Mouse (Mus musculus) forebrain, embryonic 16.5 days (tissue): ENCODE data around the gene Speer2. TPM values are rescaled to one million over a fixed set of nuclear protein-coding genes. Genes with fewer than 3 reads are reported as not detected.

Experiments used
- ATAC-seq: fragments of 200-750 bp; cut with Nextera tagmentation; 2 replicates; pipeline ENCODE4 v1.8.0; 2017; ENCODE audit warnings: mild to moderate bottlenecking, moderate library complexity
- H3K27ac ChIP-seq: fragments of 300-500 bp; sonication (generic); 2 replicates; pipeline ENCODE4 v1.5.1; 2014; ENCODE audit warnings: low read length, control low read depth
- H3K27me3 ChIP-seq: fragments of 300-500 bp; sonication (generic); replicated peaks from 2 replicates; pipeline ENCODE4 v1.6.1; 2014; ENCODE audit warnings: low read length; ENCODE audit not compliant: control insufficient read depth, insufficient read depth
- H3K36me3 ChIP-seq: fragments of 300-500 bp; sonication (generic); 2 replicates; pipeline ENCODE4 v1.6.1; 2014; ENCODE audit not compliant: control insufficient read depth, insufficient read depth
- H3K4me1 ChIP-seq: fragments of 300-500 bp; sonication (generic); replicated peaks from 2 replicates; pipeline ENCODE4 v1.6.1; 2014; ENCODE audit warnings: low read length; ENCODE audit not compliant: control insufficient read depth, insufficient read depth
- H3K4me2 ChIP-seq: fragments of 300-500 bp; sonication (generic); 2 replicates; pipeline ENCODE4 v1.6.1; 2014; ENCODE audit warnings: mild to moderate bottlenecking, low read length, control low read depth
- H3K4me3 ChIP-seq: fragments of 300-500 bp; sonication (generic); replicated peaks from 2 replicates; pipeline ENCODE4 v1.5.1; 2014; ENCODE audit warnings: mild to moderate bottlenecking, low read length, control low read depth
- H3K9ac ChIP-seq: fragments of 300-500 bp; sonication (generic); replicated peaks from 2 replicates; pipeline ENCODE4 v1.6.1; 2014; ENCODE audit warnings: low read depth, low read length, control low read depth
- H3K9me3 ChIP-seq: fragments of 300-500 bp; sonication (generic); 2 replicates; pipeline ENCODE4 v1.6.1; 2016; ENCODE audit warnings: low read length; ENCODE audit not compliant: control insufficient read depth
- WGBS: fragments of 180-500 bp; shearing (Covaris S2); extraction: QIAGEN DNeasy Blood & Tissue Kit; methylation state at CpG from one replicate; pipeline ENCODE4 v1.1.7; 2014; 5-methylcytosine and 5-hydroxymethylcytosine counted together
- polyA plus RNA-seq: library from polyadenylated mRNA; unstranded; fragments of >200 nt; fragmentation: Nextera tagmentation; extraction: Ambion mirVana; gene quantifications from 2 replicates; pipeline ENCODE4 v1.2.1, GENCODE M21; 2015

The Speer2 gene
- polyA plus RNA-seq, result not detected in 2 replicates

DNA sequence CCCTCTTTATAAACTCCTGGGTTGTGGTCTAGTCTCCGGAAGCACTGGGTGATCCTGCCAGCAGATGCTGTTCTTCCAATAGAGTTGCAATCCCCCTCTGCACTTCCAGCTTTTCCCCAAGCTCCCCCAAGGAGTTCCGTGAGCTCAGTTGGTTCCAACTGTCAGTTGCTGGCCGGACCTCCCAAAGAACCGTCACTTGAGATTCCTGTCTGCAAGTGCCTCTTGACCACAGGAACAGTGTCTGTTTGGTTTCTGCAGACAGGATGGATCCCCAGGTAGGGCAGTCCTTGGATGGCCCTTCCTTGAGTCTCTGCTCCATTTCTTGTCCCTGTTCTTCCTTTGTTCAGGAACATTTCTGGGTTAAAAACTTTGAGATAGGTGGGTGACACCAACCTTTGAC lies at the start of gene Speer2:
TSS of gene Speer2 (minus strand) at position 101 of the 400 bp plus-strand sequence.
- Histone ChIP-seq H3K27ac (no peak within 1 kb of the TSS), H3K4me1 (no peaks in the 10 kb centered on the region), H3K27me3 (no peaks in the 10 kb centered on the region), H3K9ac (no peak within 1 kb of the TSS), H3K4me2 (no peak within 1 kb of the TSS), H3K9me3 (no peaks in the 10 kb centered on the region), H3K4me3 (no peak within 1 kb of the TSS), H3K36me3 (no peaks in the 10 kb centered on the region)
- no peak for ATAC-seq
- 91% methylated on average over 4 of the region's 4 CpGs for WGBS

DNA sequence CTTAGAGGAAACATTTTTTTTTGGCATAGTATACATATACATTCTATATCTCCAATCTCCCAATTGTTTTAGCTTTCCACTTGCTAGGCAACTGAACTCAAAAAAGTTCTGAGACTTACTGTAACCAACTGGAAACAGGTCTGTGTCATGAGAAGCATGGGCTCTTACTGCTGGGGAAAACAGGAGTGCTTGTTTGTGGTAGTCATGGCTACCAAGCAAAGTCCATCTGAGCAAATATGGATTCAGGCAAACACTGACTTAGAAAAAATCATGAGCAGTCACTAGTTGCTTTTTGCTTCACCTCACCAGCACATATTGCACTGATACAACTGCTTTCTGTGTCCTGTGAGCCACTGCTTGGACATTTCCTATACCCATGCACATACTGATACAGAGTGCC lies 40.8 kb upstream of the Speer2 start:
- Histone ChIP-seq H3K27ac (no peak overlapping the region), H3K9me3 (no peaks in the 10 kb centered on the region), H3K4me2 (no peak overlapping the region), H3K4me3 (no peak overlapping the region), H3K4me1 (no peaks in the 10 kb centered on the region), H3K27me3 (no peaks in the 10 kb centered on the region), H3K36me3 (no peaks in the 10 kb centered on the region), H3K9ac (no peak overlapping the region)
- no peak for ATAC-seq

DNA sequence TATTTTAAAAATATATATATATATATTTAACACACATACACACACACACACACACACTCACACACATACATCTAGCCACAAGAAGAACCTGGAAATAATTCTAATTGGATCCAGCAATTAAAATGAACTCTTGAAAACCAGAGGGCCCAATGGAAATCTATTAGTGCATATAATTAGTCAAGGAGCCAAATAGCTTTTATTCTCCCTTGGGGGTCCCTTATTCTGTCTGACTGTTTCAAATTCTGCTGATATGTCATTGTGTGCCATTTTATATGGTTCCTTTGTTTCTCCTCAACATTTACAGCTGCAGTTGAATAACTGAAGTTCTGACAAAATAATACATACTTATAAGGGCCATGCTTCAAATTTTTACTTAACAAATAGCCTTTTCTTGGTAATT lies 17.2 kb upstream of the Speer2 start:
- H3K4me3 ChIP-seq, result no peak overlapping the region

DNA sequence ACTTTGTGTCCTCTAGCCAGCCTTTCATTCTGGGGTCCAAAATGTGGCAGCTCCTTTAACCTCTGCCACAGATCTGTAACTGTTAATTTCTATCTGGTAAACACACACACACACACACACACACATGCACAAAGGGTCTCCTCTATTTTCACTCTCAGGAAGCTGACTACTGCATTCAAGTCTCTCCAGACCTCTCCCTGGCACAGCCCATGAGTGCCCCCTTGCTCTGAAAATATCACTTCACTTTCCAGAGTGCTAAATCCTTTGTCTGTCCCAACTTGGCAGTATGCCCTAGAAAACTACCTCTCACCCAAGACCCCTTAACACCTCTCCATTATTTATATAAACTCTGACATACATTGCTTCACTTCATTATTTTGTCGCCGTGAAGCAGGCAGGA lies 26.9 kb downstream of the Speer2 start:
- Histone ChIP-seq H3K9ac (no peak overlapping the region), H3K27me3 (no peaks in the 10 kb centered on the region), H3K27ac (no peak overlapping the region), H3K36me3 (no peaks in the 10 kb centered on the region), H3K4me1 (no peaks in the 10 kb centered on the region), H3K4me3 (no peak overlapping the region), H3K4me2 (no peak overlapping the region), H3K9me3 (no peaks in the 10 kb centered on the region)
- 0 out of 2 replicates have a peak, but pooled peaks have one; percentile 23 for ATAC-seq
- WGBS, result 29% methylated on average over 2 of the region's 2 CpGs

More for the DNA sequence above, 17.2 kb upstream of the Speer2 start:
- Histone ChIP-seq H3K36me3 (no peaks in the 10 kb centered on the region), H3K9me3 (no peaks in the 10 kb centered on the region), H3K27ac (no peak overlapping the region), H3K9ac (no peak overlapping the region), H3K4me1 (no peaks in the 10 kb centered on the region), H3K27me3 (no peaks in the 10 kb centered on the region), H3K4me2 (no peak overlapping the region)
- no peak for ATAC-seq

DNA sequence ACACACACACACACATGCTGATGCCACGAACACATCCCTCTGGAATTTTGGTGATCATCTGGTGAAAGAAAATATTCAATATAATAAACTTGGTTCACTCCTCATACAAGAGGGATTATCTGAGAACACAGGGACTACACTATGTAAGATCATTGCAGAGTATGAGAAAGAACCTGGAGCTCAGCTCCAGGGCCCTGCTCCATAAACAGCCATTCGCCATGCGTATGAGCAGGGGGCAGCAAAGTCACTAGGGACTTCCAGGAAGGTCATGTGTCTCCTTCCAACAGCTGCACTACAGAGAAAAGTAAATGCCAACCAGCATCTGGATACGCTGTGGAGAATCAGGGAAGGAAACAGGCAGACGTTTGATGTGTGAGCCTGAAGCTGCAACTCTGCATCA lies 49.9 kb downstream of the Speer2 start:
- no peak for ATAC-seq
- no peaks in the 10 kb centered on the region for H3K36me3 ChIP-seq
- H3K9me3 ChIP-seq, result no peaks in the 10 kb centered on the region
- no peaks in the 10 kb centered on the region for H3K27me3 ChIP-seq
- WGBS, result 86% methylated on average over 5 of the region's 5 CpGs
- H3K4me3 ChIP-seq, result no peak overlapping the region
- H3K4me2 ChIP-seq, result no peak overlapping the region
- H3K9ac ChIP-seq, result no peak overlapping the region
- H3K27ac ChIP-seq, result no peak overlapping the region
- no peaks in the 10 kb centered on the region for H3K4me1 ChIP-seq
